Mouse (Mus musculus) urinary bladder, adult 18-20 months (tissue): ENCODE measurements around the gene March10.

ENCODE experiments used
- DNase-seq, 2 experiments: peaks; one replicate each; pipeline ENCODE4 v3.0.0; 2022; ENCODE audit warnings: low spot score in 2 of 2, mixed read lengths in 2 of 2

March10 gene

GRCm38 (mm10) chr11:105456497-105456907 lies at the start of gene March10:
Gene March10, minus strand, starts transcription at chr11:105456735.
- no peak for DNase-seq

- no peak for DNase-seq
These were observed 49.8 kb upstream of the March10 start for GRCm38 (mm10) chr11:105506322-105506721.

- no peak for DNase-seq
These were observed 48.5 kb upstream of the March10 start for GRCm38 (mm10) chr11:105505038-105505437.

GRCm38 (mm10) chr11:105502311-105502710 lies 45.8 kb upstream of the March10 start:
- DNase-seq: no peak

GRCm38 (mm10) chr11:105497505-105497904 lies 41.0 kb upstream of the March10 start:
- DNase-seq: no peak

- DNase-seq: no peak
These were observed 40.1 kb upstream of the March10 start for GRCm38 (mm10) chr11:105496665-105497064.

GRCm38 (mm10) chr11:105495591-105496270 lies 39.2 kb upstream of the March10 start:
- no peak for DNase-seq

GRCm38 (mm10) chr11:105494786-105495369 lies 38.3 kb upstream of the March10 start:
- DNase-seq: no peak

- no peak for DNase-seq
These were observed 35.9 kb upstream of the March10 start for GRCm38 (mm10) chr11:105492392-105492791.

GRCm38 (mm10) chr11:105490971-105491370 lies 34.4 kb upstream of the March10 start:
- no peak for DNase-seq

GRCm38 (mm10) chr11:105485412-105485811 lies 28.9 kb upstream of the March10 start:
- no peak for DNase-seq

GRCm38 (mm10) chr11:105484993-105485392 lies 28.5 kb upstream of the March10 start:
- no peak for DNase-seq

GRCm38 (mm10) chr11:105482747-105483146 lies 26.2 kb upstream of the March10 start:
- no peak for DNase-seq

- no peak for DNase-seq
These were observed 18.2 kb upstream of the March10 start for GRCm38 (mm10) chr11:105474746-105475145.

- no peak for DNase-seq
These were observed 17.8 kb upstream of the March10 start for GRCm38 (mm10) chr11:105474352-105474736.

- DNase-seq: no peak
These were observed 17.3 kb upstream of the March10 start for GRCm38 (mm10) chr11:105473716-105474351.

GRCm38 (mm10) chr11:105472610-105473009 lies 16.1 kb upstream of the March10 start:
- DNase-seq: no peak

- DNase-seq: no peak
These were observed 14.4 kb upstream of the March10 start for GRCm38 (mm10) chr11:105470896-105471295.

GRCm38 (mm10) chr11:105469561-105469960 lies 13.0 kb upstream of the March10 start:
- no peak for DNase-seq

GRCm38 (mm10) chr11:105469091-105469507 lies 12.6 kb upstream of the March10 start:
- DNase-seq: no peak

- DNase-seq: no peak
These were observed 11.9 kb upstream of the March10 start for GRCm38 (mm10) chr11:105468436-105468835.

- DNase-seq: no peak
These were observed 11.3 kb upstream of the March10 start for GRCm38 (mm10) chr11:105467816-105468215.

GRCm38 (mm10) chr11:105467266-105467665 lies 10.7 kb upstream of the March10 start:
- DNase-seq: no peak
